Mouse (Mus musculus): ENCODE results near the gene Blm. TPM values are rescaled to one million over a fixed set of nuclear protein-coding genes. Genes with fewer than 3 reads are reported as not detected.
"Not testable (repeated sequence)": the region's sequence is repeated elsewhere in the genome, so short reads cannot be mapped to it uniquely, and the experiment has no call there.

Blm gene
- total and polyA plus RNA-seq, 2 experiments = 0.43 to 6.9 TPM

DNA sequence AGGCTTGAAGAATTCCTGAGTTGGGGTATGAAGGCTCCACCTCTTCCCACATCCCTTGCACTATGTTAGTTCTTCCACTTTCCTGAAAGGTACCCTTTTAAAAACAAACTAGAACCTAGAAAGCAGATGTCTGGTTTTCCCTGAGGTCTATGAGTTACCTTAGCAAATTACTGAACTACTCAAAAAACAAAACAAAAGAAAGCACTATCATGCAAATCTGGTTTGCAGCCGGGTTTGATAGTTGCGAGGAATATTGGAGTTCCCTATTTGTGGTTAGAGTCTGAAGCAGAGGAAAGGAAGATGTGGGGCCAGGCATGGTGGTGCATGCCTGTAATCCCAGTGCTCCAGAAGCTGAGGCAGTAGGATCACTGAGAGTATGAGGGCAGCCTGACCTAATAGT, 4.3 kb downstream of the Blm start:
- 95% methylated on average over 2 of the region's 2 CpGs for WGBS
- H3K36me3 ChIP-seq (ENCODE audit: control insufficient read depth, insufficient read depth, low read length) = no peaks in the 10 kb centered on the region

GRCm38 (mm10) chr7:80526698-80527097, 8.2 kb downstream of the Blm start:
- TF ChIP-seq CTCF (IDR thresholded peaks at IDR 0.05; ENCODE audit: low read depth, low read length) = no peak
- no peak for TF ChIP-seq POLR2A (IDR thresholded peaks at IDR 0.05; ENCODE audit: extremely low read depth, insufficient read depth, low read length)
- H3K36me3 ChIP-seq (ENCODE audit: control insufficient read depth, insufficient read depth, low read length) = no peaks in the 10 kb centered on the region
- H3K79me2 ChIP-seq (ENCODE audit: control insufficient read depth, insufficient read depth, low read length) = peaks cover 5% of the 10 kb centered on the region; the same call in 1 of the 2 replicates
- H3K9ac ChIP-seq (ENCODE audit: low read depth, low read length) = no peak overlapping the region
- no peaks in the 10 kb centered on the region for H3K4me1 ChIP-seq (ENCODE audit: control insufficient read depth, insufficient read depth, low read length)
- no peak overlapping the region for H3K4me3 ChIP-seq (ENCODE audit: insufficient read depth, low read depth, low read length)
- 90% methylated on average over 6 of the region's 6 CpGs for WGBS
- no peak for DNase-seq (ENCODE audit: extremely low read depth, low read depth, low spot score)
- H3K27me3 ChIP-seq (ENCODE audit: control insufficient read depth, insufficient read depth, low read length) = no peaks in the 10 kb centered on the region
- H3K27ac ChIP-seq (replicated peaks; ENCODE audit: insufficient read depth, low read depth, low read length) = no peak overlapping the region

More for the DNA sequence above, 4.3 kb downstream of the Blm start:
- H3K27ac ChIP-seq (replicated peaks; ENCODE audit: insufficient read depth, low read depth, low read length) = no peak overlapping the region
- H3K4me3 ChIP-seq (ENCODE audit: insufficient read depth, low read depth, low read length) = no peak overlapping the region
- peaks cover 6% of the 10 kb centered on the region for H3K4me1 ChIP-seq (ENCODE audit: control insufficient read depth, insufficient read depth, low read length)
- peaks cover 5% of the 10 kb centered on the region; the same call in 1 of the 2 replicates for H3K79me2 ChIP-seq (ENCODE audit: control insufficient read depth, insufficient read depth, low read length)
- no peaks in the 10 kb centered on the region for H3K27me3 ChIP-seq (ENCODE audit: control insufficient read depth, insufficient read depth, low read length)
- no peak overlapping the region for H3K9ac ChIP-seq (ENCODE audit: low read depth, low read length)
- no peak for TF ChIP-seq CTCF (IDR thresholded peaks at IDR 0.05; ENCODE audit: low read depth, low read length)
- no peak for TF ChIP-seq POLR2A (IDR thresholded peaks at IDR 0.05; ENCODE audit: extremely low read depth, insufficient read depth, low read length)
- DNase-seq (ENCODE audit: extremely low read depth, low read depth, low spot score) = no peak

- no peaks in the 10 kb centered on the region for H3K36me3 ChIP-seq (ENCODE audit: control insufficient read depth, insufficient read depth, low read length)
- H3K9ac ChIP-seq (ENCODE audit: low read depth, low read length) = no peak overlapping the region
These were observed 22.4 kb downstream of the Blm start for GRCm38 (mm10) chr7:80512408-80513085.

GRCm38 (mm10) chr7:80507697-80508096, 27.2 kb downstream of the Blm start:
- H3K4me1 ChIP-seq (ENCODE audit: control insufficient read depth, insufficient read depth, low read length); H3K27me3 ChIP-seq (ENCODE audit: control insufficient read depth, insufficient read depth, low read length); H3K4me3 ChIP-seq (ENCODE audit: insufficient read depth, low read depth, low read length); H3K27ac ChIP-seq (replicated peaks; ENCODE audit: insufficient read depth, low read depth, low read length); H3K36me3 ChIP-seq (ENCODE audit: control insufficient read depth, insufficient read depth, low read length); H3K9ac ChIP-seq (ENCODE audit: low read depth, low read length); H3K79me2 ChIP-seq (ENCODE audit: control insufficient read depth, insufficient read depth, low read length); DNase-seq (ENCODE audit: extremely low read depth, low read depth, low spot score): not testable (repeated sequence)
- 97% methylated on average over 26 of the region's 26 CpGs for WGBS

More at GRCm38 (mm10) chr7:80512408-80513085, 22.4 kb downstream of the Blm start:
- Histone ChIP-seq H3K79me2 (ENCODE audit: control insufficient read depth, insufficient read depth, low read length) (no peaks in the 10 kb centered on the region), H3K4me3 (ENCODE audit: insufficient read depth, low read depth, low read length) (no peak overlapping the region), H3K4me1 (ENCODE audit: control insufficient read depth, insufficient read depth, low read length) (no peaks in the 10 kb centered on the region), H3K27me3 (ENCODE audit: control insufficient read depth, insufficient read depth, low read length) (no peaks in the 10 kb centered on the region), H3K27ac (replicated peaks; ENCODE audit: insufficient read depth, low read depth, low read length) (no peak overlapping the region)
- DNase-seq (ENCODE audit: extremely low read depth, low read depth, low spot score) = no peak
- TF ChIP-seq CTCF (IDR thresholded peaks at IDR 0.05; ENCODE audit: low read depth, low read length) (no peak), POLR2A (IDR thresholded peaks at IDR 0.05; ENCODE audit: extremely low read depth, insufficient read depth, low read length) (no peak)
- 95% methylated on average over 16 of the region's 16 CpGs for WGBS

DNA sequence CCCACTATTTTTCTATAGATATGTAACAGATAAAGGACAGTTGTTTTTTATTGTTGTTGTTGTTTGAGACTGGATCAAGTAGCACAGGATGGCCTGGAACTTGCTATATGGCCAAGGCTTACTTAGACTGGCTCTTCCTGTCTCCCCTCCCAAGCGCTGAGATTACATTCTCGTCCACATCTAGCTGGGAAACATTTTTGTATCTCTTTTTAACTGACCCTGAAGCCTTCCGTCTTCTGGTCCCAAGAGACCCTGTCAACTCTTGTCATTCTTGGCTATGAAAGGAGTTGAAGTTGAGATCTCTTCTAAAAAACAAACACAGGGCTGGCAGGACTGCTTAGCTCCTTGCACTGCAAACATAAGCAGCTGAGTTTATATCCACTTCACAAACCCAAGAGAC, 28.9 kb downstream of the Blm start:
- no peaks in the 10 kb centered on the region; the same call in 1 of the 2 replicates for H3K36me3 ChIP-seq (ENCODE audit: control insufficient read depth, insufficient read depth, low read length)

DNA sequence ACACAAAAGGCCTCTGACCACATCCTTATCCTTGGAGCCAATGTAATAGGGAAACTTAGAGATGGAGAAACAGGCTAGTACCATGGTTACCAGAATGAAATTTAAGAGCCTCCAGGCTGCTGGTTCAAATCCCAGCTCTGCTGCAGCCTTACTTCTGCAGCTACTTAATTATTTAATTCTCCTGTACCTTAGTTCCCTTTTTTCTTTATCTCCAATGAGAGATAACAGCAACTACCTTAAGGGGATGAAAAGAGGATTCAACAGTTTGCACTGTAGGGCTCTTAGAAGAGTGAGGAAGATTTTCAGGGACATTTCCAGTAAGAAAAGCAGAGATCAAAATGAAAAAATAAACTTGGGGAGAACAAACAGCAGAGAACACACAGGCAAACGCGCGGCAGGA, 30.0 kb downstream of the Blm start:
- no peaks in the 10 kb centered on the region for H3K27me3 ChIP-seq (ENCODE audit: control insufficient read depth, insufficient read depth, low read length)
- H3K4me1 ChIP-seq (ENCODE audit: control insufficient read depth, insufficient read depth, low read length) = no peaks in the 10 kb centered on the region
- no peak for DNase-seq (ENCODE audit: extremely low read depth, low read depth, low spot score)
- no peaks in the 10 kb centered on the region for H3K79me2 ChIP-seq (ENCODE audit: control insufficient read depth, insufficient read depth, low read length)
- no peak overlapping the region for H3K4me3 ChIP-seq (ENCODE audit: insufficient read depth, low read depth, low read length)
- no peaks in the 10 kb centered on the region; the same call in 1 of the 2 replicates for H3K36me3 ChIP-seq (ENCODE audit: control insufficient read depth, insufficient read depth, low read length)
- no peak overlapping the region for H3K27ac ChIP-seq (replicated peaks; ENCODE audit: insufficient read depth, low read depth, low read length)
- no peak overlapping the region for H3K9ac ChIP-seq (ENCODE audit: low read depth, low read length)
- 92% methylated on average over 3 of the region's 3 CpGs for WGBS
- TF ChIP-seq CTCF (IDR thresholded peaks at IDR 0.05; ENCODE audit: low read depth, low read length) (no peak), POLR2A (IDR thresholded peaks at IDR 0.05; ENCODE audit: extremely low read depth, insufficient read depth, low read length) (no peak)

More for the DNA sequence above, 28.9 kb downstream of the Blm start:
- Histone ChIP-seq H3K27ac (replicated peaks; ENCODE audit: insufficient read depth, low read depth, low read length) (no peak overlapping the region), H3K9ac (ENCODE audit: low read depth, low read length) (no peak overlapping the region), H3K27me3 (ENCODE audit: control insufficient read depth, insufficient read depth, low read length) (no peaks in the 10 kb centered on the region), H3K4me1 (ENCODE audit: control insufficient read depth, insufficient read depth, low read length) (no peaks in the 10 kb centered on the region), H3K4me3 (ENCODE audit: insufficient read depth, low read depth, low read length) (no peak overlapping the region), H3K79me2 (ENCODE audit: control insufficient read depth, insufficient read depth, low read length) (no peaks in the 10 kb centered on the region)
- no peak for DNase-seq (ENCODE audit: extremely low read depth, low read depth, low spot score)
- WGBS = 89% methylated on average over 3 of the region's 3 CpGs
- TF ChIP-seq CTCF (IDR thresholded peaks at IDR 0.05; ENCODE audit: low read depth, low read length) (no peak), POLR2A (IDR thresholded peaks at IDR 0.05; ENCODE audit: extremely low read depth, insufficient read depth, low read length) (no peak)

Data from liver, adult 2 months (tissue).